Mouse (Mus musculus) C2C12 (cell line): Measurements from ENCODE around the gene Pkd1l1.

Experiments used
- CTCF ChIP-seq: IDR thresholded peaks from one replicate; pipeline ENCODE4 v1.5.1; 2011; ENCODE audit not compliant: control insufficient read depth, insufficient read depth, insufficient read length
- FOSL1 ChIP-seq: IDR thresholded peaks from one replicate; pipeline ENCODE4 v1.8.0; 2011; ENCODE audit warnings: mild to moderate bottlenecking, low read length; ENCODE audit not compliant: poor library complexity, insufficient read depth, severe bottlenecking
- USF1 ChIP-seq: IDR thresholded peaks from one replicate; pipeline ENCODE4 v1.6.1; 2011; ENCODE audit warnings: low read depth, mild to moderate bottlenecking, control low read depth, moderate library complexity

- TF ChIP-seq CTCF (no peak), FOSL1 (no peak), USF1 (no peak)
These were observed 138.9 kb downstream of the Pkd1l1 start for GRCm38 (mm10) chr11:8834121-8834520.
